Mouse (Mus musculus): ENCODE measurements around the gene Olfml2a. TPM values are rescaled to one million over a fixed set of nuclear protein-coding genes. Genes with fewer than 3 reads are reported as not detected.
A peak's percentile ranks its signal among the peaks of the same experiment; 100 is the strongest.

The Olfml2a gene
- total and polyA plus RNA-seq, 3 experiments = 0.12 to 0.33 TPM; not detected in 1

- TF ChIP-seq RCOR1 (IDR thresholded peaks at IDR 0.05; ENCODE audit: low read depth, low read length) (no peak), CHD1 (IDR thresholded peaks at IDR 0.05; ENCODE audit: low read depth, low read length) (no peak)
These were observed 68.3 kb downstream of the Olfml2a start (continued) for GRCm38 (mm10) chr2:38999910-39000586.

GRCm38 (mm10) chr2:39000587-39000919, 68.8 kb downstream of the Olfml2a start:
- H3K9ac ChIP-seq (ENCODE audit: control insufficient read depth, low read depth, low read length, poor library complexity, severe bottlenecking) = no peak overlapping the region
- H3K9me3 ChIP-seq (replicated peaks; ENCODE audit: insufficient read depth, low read length) = no peaks in the 10 kb centered on the region
- peaks cover 0 to 11% of the 10 kb centered on the region in 2 experiments; a peak in 3 of 4 replicates for H3K4me1 ChIP-seq (ENCODE audit: control insufficient read depth in 1 of 2, insufficient read depth in 2 of 2, low read length in 2 of 2)
- H3K36me3 ChIP-seq (ENCODE audit: control insufficient read depth in 1 of 2, insufficient read depth in 2 of 2, low read length in 2 of 2) = peaks cover 0 to 13% of the 10 kb centered on the region in 2 experiments; a peak in 3 of 4 replicates
- H3K27me3 ChIP-seq (ENCODE audit: control insufficient read depth in 1 of 2, insufficient read depth in 2 of 2, low read length in 2 of 2) = no peaks in the 10 kb centered on the region
- DNase-seq (ENCODE audit: low read depth, low spot score) = peak; percentile 53
- H3K27ac ChIP-seq (ENCODE audit: control insufficient read depth, low read depth, low read length) = no peak overlapping the region
- H3K79me2 ChIP-seq (ENCODE audit: control insufficient read depth, insufficient read depth, low read length, poor library complexity) = peaks cover 38% of the 10 kb centered on the region
- H3K4me3 ChIP-seq (ENCODE audit: control insufficient read depth in 1 of 2, insufficient read depth in 1 of 2, low read depth in 2 of 2, low read length in 2 of 2) = no peak overlapping the region
- TF ChIP-seq POLR2AphosphoS5 (IDR thresholded peaks at IDR 0.05; ENCODE audit: borderline replicate concordance, low read depth, low read length) = no peak
- no peak for TF ChIP-seq MXI1 (IDR thresholded peaks at IDR 0.05; ENCODE audit: low read depth, low read length)
- no peak for TF ChIP-seq MEF2A (IDR thresholded peaks at IDR 0.05; ENCODE audit: extremely low read depth, insufficient replicate concordance, low read depth, low read length, poor library complexity, severe bottlenecking)
- TF ChIP-seq MAX (IDR thresholded peaks at IDR 0.05; ENCODE audit: low read length) = no peak
- TF ChIP-seq SMC3 (IDR thresholded peaks at IDR 0.05; ENCODE audit: low read depth, low read length) = 0 out of 2 replicates have a peak, but pooled peaks have one; percentile 1
- no peak for TF ChIP-seq CTCF (IDR thresholded peaks at IDR 0.05 in 2 of 3, conservative IDR thresholded peaks at IDR 0.05 in 1 of 3; ENCODE audit: control insufficient read depth in 1 of 3, insufficient read depth in 1 of 3, low read depth in 2 of 3, low read length in 3 of 3, poor library complexity in 1 of 3, severe bottlenecking in 1 of 3)
- TF ChIP-seq ETS1 (IDR thresholded peaks at IDR 0.05; ENCODE audit: low read depth, low read length) = no peak
- no peak for TF ChIP-seq MAFK (IDR thresholded peaks at IDR 0.05; ENCODE audit: borderline replicate concordance, low read depth, low read length)
- no peak for TF ChIP-seq ELF1 (IDR thresholded peaks at IDR 0.05; ENCODE audit: low read depth, low read length)
- no peak for TF ChIP-seq CHD1 (IDR thresholded peaks at IDR 0.05; ENCODE audit: low read depth, low read length)
- no peak for TF ChIP-seq TCF12 (IDR thresholded peaks at IDR 0.05; ENCODE audit: low read depth, low read length)
- TF ChIP-seq USF1 (IDR thresholded peaks at IDR 0.05; ENCODE audit: low read depth, low read length) = no peak
- TF ChIP-seq ZMIZ1 (IDR thresholded peaks at IDR 0.05; ENCODE audit: low read depth, low read length) = no peak; the same call in 1 of the 2 replicates
- no peak for TF ChIP-seq CHD2 (IDR thresholded peaks at IDR 0.05; ENCODE audit: low read length)
- no peak for TF ChIP-seq TBP (IDR thresholded peaks at IDR 0.05; ENCODE audit: low read depth, low read length)
- TF ChIP-seq GATA1 (IDR thresholded peaks at IDR 0.05; ENCODE audit: low read depth, low read length) = no peak
- TF ChIP-seq NRF1 (IDR thresholded peaks at IDR 0.05; ENCODE audit: insufficient read depth, low read depth, low read length, poor library complexity, severe bottlenecking) = no peak
- peak in 1 of 2 experiments; percentile 21; a peak in 1 of 4 replicates for TF ChIP-seq EP300 (IDR thresholded peaks at IDR 0.05; ENCODE audit: low read depth in 1 of 2, low read length in 2 of 2)
- TF ChIP-seq MYB (IDR thresholded peaks at IDR 0.05; ENCODE audit: low read depth, low read length) = 0 out of 2 replicates have a peak, but pooled peaks have one; percentile 6
- peak; percentile 41 for TF ChIP-seq POLR2AphosphoS2 (IDR thresholded peaks at IDR 0.05; ENCODE audit: low read length)
- no peak for TF ChIP-seq RAD21 (IDR thresholded peaks at IDR 0.05; ENCODE audit: low read depth, low read length)
- no peak for TF ChIP-seq KAT2A (conservative IDR thresholded peaks at IDR 0.05; ENCODE audit: low read depth, low read length)
- TF ChIP-seq E2F4 (IDR thresholded peaks at IDR 0.05; ENCODE audit: borderline replicate concordance, low read depth, low read length) = no peak
- no peak for TF ChIP-seq BHLHE40 (IDR thresholded peaks at IDR 0.05; ENCODE audit: borderline replicate concordance, low read depth, low read length)
- no peak for TF ChIP-seq JUND (IDR thresholded peaks at IDR 0.05; ENCODE audit: low read depth, low read length)
- no peak for TF ChIP-seq RCOR1 (IDR thresholded peaks at IDR 0.05; ENCODE audit: low read depth, low read length)
- no peak for TF ChIP-seq ZKSCAN1 (IDR thresholded peaks at IDR 0.05; ENCODE audit: low read depth, low read length)
- TF ChIP-seq USF2 (IDR thresholded peaks at IDR 0.05; ENCODE audit: borderline replicate concordance in 1 of 2, insufficient read depth in 1 of 2, low read depth in 1 of 2, low read length in 2 of 2) = no peak
- TF ChIP-seq NELFE (IDR thresholded peaks at IDR 0.05; ENCODE audit: low read depth, low read length) = peak; percentile 15; the same call in 1 of the 2 replicates
- TF ChIP-seq MAZ (IDR thresholded peaks at IDR 0.05; ENCODE audit: low read depth, low read length) = no peak
- TF ChIP-seq TAL1 (IDR thresholded peaks at IDR 0.05; ENCODE audit: low read length) = no peak
- TF ChIP-seq POLR2A (IDR thresholded peaks at IDR 0.05; ENCODE audit: control insufficient read depth in 1 of 2, insufficient read depth in 1 of 2, low read depth in 1 of 2, low read length in 2 of 2, poor library complexity in 1 of 2) = no peak; a peak in 1 of 4 replicates
- no peak for TF ChIP-seq SIN3A (IDR thresholded peaks at IDR 0.05; ENCODE audit: low read length)
- no peak for TF ChIP-seq ZC3H11A (IDR thresholded peaks at IDR 0.05; ENCODE audit: low read depth, low read length)
- no peak for TF ChIP-seq GABPA (IDR thresholded peaks at IDR 0.05; ENCODE audit: low read depth, low read length)

Data from MEL (cell line).